Mouse (Mus musculus): ENCODE measurements around the gene Atp6v1a.

Atp6v1a gene

DNA sequence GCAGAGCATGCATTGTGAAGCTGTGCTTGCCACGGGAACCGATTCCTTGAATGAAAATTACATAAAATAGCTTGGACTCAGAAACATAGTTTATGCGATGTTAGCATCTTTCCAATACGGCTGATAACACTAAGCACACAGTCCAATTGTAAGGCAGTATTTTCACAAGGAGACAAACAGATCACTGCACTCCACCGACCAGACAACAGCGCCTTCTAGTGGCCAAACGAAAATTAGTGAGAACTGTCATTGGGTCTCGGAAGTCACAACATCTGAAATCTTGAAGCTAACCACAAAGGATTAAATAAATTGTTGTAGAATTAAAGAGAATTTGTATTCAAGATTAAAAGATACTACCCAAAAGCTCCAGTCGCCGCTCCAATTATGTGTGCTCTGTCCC lies 80.8 kb downstream of the Atp6v1a start:
- DNase-seq = peak; percentile 84

DNA sequence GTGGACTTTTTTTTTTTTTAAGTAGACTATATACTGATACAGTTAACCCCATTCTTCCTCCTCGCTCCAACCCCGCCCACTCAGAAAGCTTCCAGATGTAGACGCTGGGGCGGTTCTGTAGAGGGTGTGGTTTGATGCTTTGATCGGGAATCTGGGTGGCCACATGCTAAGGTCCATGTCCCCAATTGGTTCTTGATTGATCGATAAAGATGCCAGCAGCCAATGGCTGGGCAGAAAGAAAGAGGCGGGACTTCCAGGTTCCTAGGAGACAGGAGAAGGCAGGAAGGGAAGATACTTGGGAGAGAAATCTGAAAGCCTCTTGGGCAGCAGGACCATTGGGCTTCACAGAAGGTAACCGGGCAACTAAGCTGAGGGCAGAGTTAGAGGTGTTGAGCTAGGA lies 83.7 kb downstream of the Atp6v1a start:
- DNase-seq = no peak

DNA sequence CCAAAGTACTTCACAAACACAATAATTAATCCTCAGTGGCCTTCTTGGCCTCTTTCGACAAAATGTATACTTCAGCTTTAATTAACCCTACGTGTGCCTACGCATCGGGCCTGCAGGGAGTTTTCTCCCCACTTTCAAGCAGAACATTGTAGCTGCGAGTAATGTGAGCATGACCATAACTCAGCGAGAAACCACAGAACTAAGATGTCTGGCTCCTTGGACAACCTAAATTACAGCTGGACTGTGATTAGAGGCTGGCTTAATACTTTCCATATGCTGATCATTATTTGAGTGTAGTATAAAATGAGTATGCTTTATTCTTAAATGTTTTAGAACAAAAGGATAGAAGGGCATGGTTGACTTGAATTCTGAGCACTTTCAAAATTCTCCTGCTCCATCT lies 86.2 kb downstream of the Atp6v1a start:
- DNase-seq = no peak

DNA sequence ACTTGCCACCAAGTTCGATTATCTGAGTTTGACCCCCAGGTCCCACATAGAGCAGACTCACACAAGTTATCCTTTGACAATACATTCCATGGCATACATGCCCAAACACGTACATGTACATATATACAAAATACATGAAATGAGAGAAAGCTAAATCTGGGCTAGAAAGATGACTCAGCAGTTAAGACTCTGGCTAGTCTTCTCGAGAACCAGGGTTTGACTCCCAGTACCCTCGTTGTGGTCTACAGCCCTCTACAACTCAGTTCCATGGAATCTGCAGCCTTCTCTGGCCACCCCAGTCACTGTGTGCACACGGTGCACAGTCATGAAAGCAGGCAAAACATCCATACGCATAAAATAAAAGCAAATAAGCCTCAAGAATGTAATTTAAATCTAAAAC lies 87.1 kb downstream of the Atp6v1a start:
- no peak for DNase-seq

DNA sequence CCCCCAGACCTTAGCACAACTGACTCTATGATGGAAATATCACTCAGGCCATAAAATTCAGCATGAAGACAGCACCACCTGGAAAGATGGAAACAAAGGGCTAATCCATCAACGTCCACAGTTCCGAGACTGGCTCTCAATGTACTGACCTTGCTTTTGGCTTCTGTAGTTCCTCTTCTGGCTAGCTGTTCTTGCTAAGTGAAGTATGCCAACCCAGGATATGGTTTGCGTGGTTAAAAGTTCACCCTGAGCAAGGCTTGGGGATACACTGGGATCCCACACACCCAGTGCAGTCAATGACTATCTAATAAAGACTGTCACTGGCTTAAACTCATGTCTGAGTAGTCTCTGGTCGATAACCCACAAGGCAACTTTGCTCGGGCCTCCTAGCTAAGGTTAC lies 89.4 kb downstream of the Atp6v1a start:
- DNase-seq = no peak

DNA sequence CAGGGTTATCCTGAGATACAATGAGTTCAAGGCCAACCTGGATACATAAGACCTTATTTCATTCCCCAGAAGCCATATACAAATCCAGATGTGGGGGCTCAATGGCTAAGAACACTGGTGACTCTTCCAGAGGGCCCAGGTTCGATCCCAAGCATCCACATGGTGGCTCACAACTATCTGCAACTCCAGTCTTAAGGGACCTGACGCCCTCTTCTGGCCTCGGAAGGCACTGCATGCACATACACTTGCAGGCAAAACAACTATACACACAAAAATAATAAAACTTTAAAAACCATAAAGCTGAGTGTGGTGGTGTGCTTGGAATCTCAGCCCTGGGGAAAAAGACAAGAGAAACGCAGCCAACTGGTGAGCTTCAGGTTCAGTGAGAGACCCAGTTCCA lies 100.4 kb downstream of the Atp6v1a start:
- no peak for DNase-seq

Measured in lung, postnatal 36 days (tissue).